Mouse (Mus musculus) small intestine, adult 2 months (tissue): ENCODE measurements around the gene Hexim2.

Source experiments
- CTCF ChIP-seq: fragments of 200-500 bp; IDR thresholded peaks from 2 replicates; pipeline ENCODE4 v1.5.1; 2012; ENCODE audit warnings: low read depth, mild to moderate bottlenecking, control low read depth, inconsistent platforms, low read length, moderate library complexity, mixed read lengths; ENCODE audit not compliant: insufficient replicate concordance, insufficient read length; ENCODE audit errors: extremely low read depth
- POLR2A ChIP-seq: fragments of 200-500 bp; IDR thresholded peaks from 2 replicates; pipeline ENCODE4 v1.6.1; 2012; ENCODE audit warnings: low read depth, mild to moderate bottlenecking, control low read depth, inconsistent platforms, low read length, moderate library complexity

DNA sequence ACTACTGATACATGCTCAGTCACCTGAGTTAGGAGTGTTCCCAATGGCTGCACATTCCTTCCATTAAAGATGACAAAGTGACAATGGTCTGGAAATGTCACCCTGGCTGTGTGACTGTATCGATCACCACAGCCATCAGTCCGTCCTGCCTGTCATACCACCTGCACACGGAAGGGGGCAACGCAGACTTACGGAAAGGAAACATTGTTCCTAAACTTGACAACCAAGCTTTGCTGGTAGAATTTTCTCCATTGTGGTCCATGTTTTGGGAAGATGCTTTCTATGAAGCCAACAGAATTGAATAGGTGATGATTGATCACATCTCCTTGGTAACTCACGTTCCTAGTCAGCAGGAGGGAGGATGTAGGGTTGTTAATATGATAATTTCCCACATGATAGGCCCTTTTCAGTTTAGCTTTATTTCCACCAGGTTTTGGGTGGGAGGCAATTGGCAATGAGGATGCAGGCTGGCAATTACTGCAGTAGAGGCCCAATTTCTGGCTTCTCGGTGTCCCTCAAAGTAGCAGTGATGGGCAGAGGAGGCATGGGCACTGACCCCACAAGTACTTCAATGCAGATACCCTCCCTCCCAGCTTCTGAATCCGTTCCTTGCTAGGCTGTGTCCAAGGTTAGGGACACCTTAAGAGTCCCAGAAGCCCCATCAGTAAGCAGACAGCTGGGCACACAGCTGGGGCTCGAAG lies 36.6 kb downstream of the Hexim2 start:
- TF ChIP-seq POLR2A: no peak
- TF ChIP-seq CTCF: peak; percentile 80; the same call in 1 of the 2 replicates
